Mouse (Mus musculus) intestine, embryonic 14.5 days (tissue): ENCODE data around the gene 1810043G02Rik. TPM values are rescaled to one million over a fixed set of nuclear protein-coding genes. Genes with fewer than 3 reads are reported as not detected.

Source experiments
- ATAC-seq: fragments of 200-750 bp; cut with Nextera tagmentation; replicated peaks from 2 replicates; pipeline ENCODE4 v1.8.0; 2017; ENCODE audit warnings: low read depth, moderate number of reproducible peaks, moderate TSS enrichment, moderate library complexity; ENCODE audit not compliant: low FRiP score, low TSS enrichment
- DNase-seq: peaks from one replicate; pipeline ENCODE4 v3.0.0-alpha.2; 2018; ENCODE audit warnings: low spot score
- H3K27ac ChIP-seq: fragments of 300-500 bp; sonication (generic); 2 replicates; pipeline ENCODE4 v1.5.1; 2014; ENCODE audit warnings: low read depth, mild to moderate bottlenecking, control low read depth
- H3K27me3 ChIP-seq: fragments of 300-500 bp; sonication (generic); replicated peaks from 2 replicates; pipeline ENCODE4 v1.6.1; 2014; ENCODE audit warnings: low read length, control low read depth; ENCODE audit not compliant: control insufficient read depth, insufficient read depth
- H3K36me3 ChIP-seq: fragments of 300-500 bp; sonication (generic); 2 replicates; pipeline ENCODE4 v1.6.1; 2014; ENCODE audit warnings: low read length, control low read depth; ENCODE audit not compliant: control insufficient read depth, insufficient read depth
- H3K4me1 ChIP-seq: fragments of 300-500 bp; sonication (generic); replicated peaks from 2 replicates; pipeline ENCODE4 v1.6.1; 2014; ENCODE audit warnings: low read length, control low read depth, mixed read lengths; ENCODE audit not compliant: control insufficient read depth, insufficient read depth
- H3K4me2 ChIP-seq: fragments of 300-500 bp; sonication (generic); 2 replicates; pipeline ENCODE4 v1.6.1; 2014; ENCODE audit warnings: low read length
- H3K4me3 ChIP-seq: fragments of 300-500 bp; sonication (generic); 2 replicates; pipeline ENCODE4 v1.5.1; 2014; ENCODE audit warnings: low read depth, low read length, control low read depth, mixed read lengths
- H3K9ac ChIP-seq: fragments of 300-500 bp; sonication (generic); 2 replicates; pipeline ENCODE4 v1.6.1; 2014; ENCODE audit warnings: mild to moderate bottlenecking, low read length
- H3K9me3 ChIP-seq: fragments of 300-500 bp; sonication (generic); 2 replicates; pipeline ENCODE4 v1.6.1; 2016; ENCODE audit warnings: low read length, control low read depth; ENCODE audit not compliant: control insufficient read depth
- WGBS: fragments of 180-500 bp; shearing (Covaris S2); extraction: QIAGEN DNeasy Blood & Tissue Kit; methylation state at CpG from one replicate; pipeline ENCODE4 v1.1.7; 2014; 5-methylcytosine and 5-hydroxymethylcytosine counted together
- polyA plus RNA-seq: library from polyadenylated mRNA; unstranded; fragments of >200 nt; fragmentation: Nextera tagmentation; extraction: Ambion mirVana; gene quantifications from 2 replicates; pipeline ENCODE4 v1.2.1, GENCODE M21; 2014

1810043G02Rik gene
- polyA plus RNA-seq, 1 experiment from 2014 or later, result 24.7 TPM

DNA sequence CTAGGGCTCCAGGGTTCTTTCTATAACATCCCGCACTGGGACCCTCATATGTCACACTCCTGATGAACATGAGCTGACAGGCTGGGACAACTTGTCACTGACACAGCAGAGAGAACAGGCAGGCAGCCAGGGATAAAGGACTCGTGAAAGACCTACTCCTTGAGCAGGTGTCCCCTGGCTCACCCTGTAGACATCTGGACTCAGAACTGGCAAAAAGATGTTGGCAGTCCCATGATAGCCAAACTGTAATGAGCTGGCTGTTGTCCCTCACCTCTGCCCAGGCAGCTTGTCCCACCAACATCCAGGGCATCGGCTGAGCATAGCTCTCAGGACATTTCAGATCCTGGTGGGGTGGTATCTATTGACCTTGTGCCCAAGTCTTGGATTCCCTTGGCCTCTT, 17.3 kb downstream of the 1810043G02Rik start:
- Histone ChIP-seq H3K27me3 (no peaks in the 10 kb centered on the region), H3K36me3 (peaks cover 97% of the 10 kb centered on the region)
- 89% methylated on average over 3 of the region's 3 CpGs for WGBS

GRCm38 (mm10) chr10:78000200-78000599, 21.9 kb downstream of the 1810043G02Rik start:
- Histone ChIP-seq H3K27me3 (no peaks in the 10 kb centered on the region), H3K4me2 (no peak overlapping the region), H3K4me3 (no peak overlapping the region), H3K36me3 (peaks cover 88% of the 10 kb centered on the region), H3K9me3 (no peaks in the 10 kb centered on the region), H3K27ac (no peak overlapping the region), H3K9ac (no peak overlapping the region), H3K4me1 (no peaks in the 10 kb centered on the region)
- ATAC-seq (no peak), DNase-seq (no peak)
- WGBS, result 99% methylated on average over 5 of the region's 5 CpGs

More for the DNA sequence above, 17.3 kb downstream of the 1810043G02Rik start:
- no peak overlapping the region for H3K4me3 ChIP-seq
- no peak overlapping the region for H3K4me2 ChIP-seq
- DNase-seq, result no peak
- no peaks in the 10 kb centered on the region for H3K9me3 ChIP-seq
- no peak overlapping the region for H3K27ac ChIP-seq
- H3K9ac ChIP-seq, result no peak overlapping the region
- no peak for ATAC-seq
- H3K4me1 ChIP-seq, result no peaks in the 10 kb centered on the region

GRCm38 (mm10) chr10:78001796-78002195, 23.5 kb downstream of the 1810043G02Rik start:
- Histone ChIP-seq H3K27ac (no peak overlapping the region), H3K4me3 (no peak overlapping the region), H3K9me3 (no peaks in the 10 kb centered on the region), H3K4me2 (no peak overlapping the region), H3K27me3 (no peaks in the 10 kb centered on the region), H3K36me3 (peaks cover 76% of the 10 kb centered on the region), H3K4me1 (peaks cover 10% of the 10 kb centered on the region), H3K9ac (no peak overlapping the region)
- WGBS, result 94% methylated on average over 11 of the region's 11 CpGs
- ATAC-seq (no peak), DNase-seq (no peak)

DNA sequence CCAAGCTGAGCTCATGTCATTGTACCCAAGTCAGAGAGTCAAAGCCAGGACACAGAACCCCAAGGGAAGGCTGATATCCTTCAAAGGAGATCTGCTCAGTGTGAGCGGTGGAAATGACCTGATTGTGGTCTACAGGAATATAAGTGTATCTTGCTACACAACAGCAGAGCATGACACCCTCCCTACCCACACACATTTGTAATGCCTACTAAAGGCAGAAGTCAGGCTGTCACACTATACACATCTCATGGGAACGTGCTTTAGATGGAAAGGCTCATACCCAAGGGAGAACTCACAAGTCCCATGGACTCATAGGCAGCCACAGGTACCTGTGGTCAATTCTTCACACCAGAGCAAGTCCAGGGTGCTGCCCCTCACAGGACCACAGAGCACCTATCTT, 24.0 kb downstream of the 1810043G02Rik start:
- no peak overlapping the region for H3K27ac ChIP-seq
- DNase-seq (no peak), ATAC-seq (no peak)
- peaks cover 70% of the 10 kb centered on the region for H3K36me3 ChIP-seq
- H3K4me2 ChIP-seq, result no peak overlapping the region
- no peaks in the 10 kb centered on the region for H3K9me3 ChIP-seq
- WGBS, result 94% methylated on average over 2 of the region's 2 CpGs
- no peak overlapping the region for H3K4me3 ChIP-seq
- H3K9ac ChIP-seq, result no peak overlapping the region
- H3K27me3 ChIP-seq, result no peaks in the 10 kb centered on the region
- H3K4me1 ChIP-seq, result peaks cover 15% of the 10 kb centered on the region

DNA sequence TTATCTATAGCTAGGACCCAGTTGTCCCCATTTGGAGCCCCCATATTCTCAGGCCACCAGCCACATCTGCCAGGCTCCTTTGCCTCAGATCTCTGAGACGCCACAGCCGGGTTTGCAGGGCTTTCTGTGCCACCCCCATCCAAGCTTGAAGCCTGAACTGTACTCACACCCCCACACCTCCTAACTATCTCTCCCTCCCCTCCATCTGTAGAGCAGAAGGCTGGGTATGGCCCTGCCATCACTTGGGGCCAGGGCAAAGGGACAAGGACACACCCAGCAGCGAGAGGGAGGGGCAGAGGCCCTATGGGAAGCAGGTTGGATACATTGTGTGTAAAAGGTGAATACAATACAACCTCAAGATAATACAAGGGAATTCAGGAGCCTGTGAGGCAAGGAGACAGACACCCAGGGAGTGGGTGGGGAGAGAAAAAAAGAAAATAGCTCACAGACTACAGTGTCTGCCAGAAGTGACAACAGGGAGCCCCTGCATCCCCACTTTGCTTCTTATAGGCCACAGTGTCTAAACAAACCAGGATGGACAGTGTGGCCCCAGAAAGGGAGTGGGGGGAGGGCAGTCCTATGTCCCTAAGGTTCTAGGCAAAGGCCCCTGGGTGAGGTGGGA, 26.3 kb downstream of the 1810043G02Rik start:
- peak; percentile 61 for DNase-seq
- Histone ChIP-seq H3K9me3 (no peaks in the 10 kb centered on the region), H3K27me3 (no peaks in the 10 kb centered on the region), H3K36me3 (peaks cover 48% of the 10 kb centered on the region), H3K4me1 (peaks cover 30% of the 10 kb centered on the region), H3K4me2 (peak overlapping the region; percentile 4; the same call in 1 of the 2 replicates), H3K9ac (no peak overlapping the region), H3K27ac (no peak overlapping the region), H3K4me3 (no peak overlapping the region)
- WGBS, result 83% methylated on average over 3 of the region's 3 CpGs
- no peak for ATAC-seq

- no peak overlapping the region for H3K27ac ChIP-seq
- ATAC-seq (no peak), DNase-seq (no peak)
- peaks cover 30% of the 10 kb centered on the region for H3K4me1 ChIP-seq
- no peak overlapping the region for H3K4me2 ChIP-seq
- H3K9ac ChIP-seq, result no peak overlapping the region
- no peaks in the 10 kb centered on the region for H3K9me3 ChIP-seq
- H3K27me3 ChIP-seq, result no peaks in the 10 kb centered on the region
- H3K36me3 ChIP-seq, result peaks cover 34% of the 10 kb centered on the region
- H3K4me3 ChIP-seq, result no peak overlapping the region
- 75% methylated on average over 4 of the region's 4 CpGs for WGBS
Measured at GRCm38 (mm10) chr10:78005791-78006438, 27.6 kb downstream of the 1810043G02Rik start.

DNA sequence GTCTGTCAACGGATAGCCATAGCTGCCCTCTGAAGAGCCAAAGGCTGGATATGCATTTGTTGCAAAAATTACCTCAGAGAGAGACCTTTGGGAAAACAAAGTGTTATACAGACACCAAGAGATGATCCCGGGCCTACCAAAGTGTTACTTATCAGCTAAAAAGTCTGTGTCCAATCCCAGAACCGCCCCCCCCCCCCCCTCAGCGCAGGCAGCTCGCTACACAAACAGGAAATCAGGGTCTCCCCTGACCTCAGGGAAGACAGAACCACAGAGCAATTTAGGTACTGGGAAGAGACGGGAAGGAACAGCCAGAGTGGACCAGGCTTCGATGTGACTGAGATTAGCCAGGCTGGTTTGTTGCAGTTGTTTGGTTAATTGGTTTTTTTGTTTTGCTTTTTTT, 28.9 kb downstream of the 1810043G02Rik start:
- peaks cover 22% of the 10 kb centered on the region for H3K36me3 ChIP-seq
- WGBS, result 16% methylated on average over 7 of the region's 7 CpGs
- no peak overlapping the region for H3K27ac ChIP-seq
- peak overlapping the region; percentile 55 for H3K4me2 ChIP-seq
- H3K9ac ChIP-seq, result no peak overlapping the region
- DNase-seq (no peak), ATAC-seq (no peak)
- peaks cover 30% of the 10 kb centered on the region for H3K4me1 ChIP-seq
- H3K27me3 ChIP-seq, result no peaks in the 10 kb centered on the region
- H3K4me3 ChIP-seq, result peak overlapping the region; percentile 8; the same call in 1 of the 2 replicates
- no peaks in the 10 kb centered on the region for H3K9me3 ChIP-seq

DNA sequence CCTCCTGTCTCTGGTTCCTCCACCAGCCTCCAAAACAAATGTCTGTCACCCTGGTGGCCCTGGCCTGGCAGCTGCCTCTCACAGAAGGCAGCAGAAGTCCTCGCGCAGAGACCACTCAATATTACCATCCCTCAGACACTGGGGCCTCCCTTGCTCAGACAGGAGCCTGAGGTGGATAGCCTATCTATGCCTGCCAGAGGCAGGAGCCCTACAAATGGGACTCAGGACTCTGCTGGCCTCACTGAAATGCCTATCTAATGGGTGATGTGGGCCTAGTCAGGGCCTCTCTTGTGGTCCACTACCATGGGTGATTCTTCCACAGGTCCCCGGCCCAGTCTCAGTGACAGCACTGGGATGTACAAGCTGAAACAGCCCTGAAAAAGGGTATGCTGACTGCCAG, 29.8 kb downstream of the 1810043G02Rik start:
- Histone ChIP-seq H3K4me1 (peaks cover 30% of the 10 kb centered on the region), H3K4me3 (peak overlapping the region; percentile 69), H3K27ac (no peak overlapping the region), H3K27me3 (no peaks in the 10 kb centered on the region), H3K4me2 (peak overlapping the region; percentile 55), H3K36me3 (peaks cover 12% of the 10 kb centered on the region; the same call in 1 of the 2 replicates), H3K9me3 (no peaks in the 10 kb centered on the region), H3K9ac (peak overlapping the region; percentile 87)
- DNase-seq, result no peak
- no peak for ATAC-seq
- WGBS, result 80% methylated on average over 3 of the region's 3 CpGs
